Mouse (Mus musculus) forebrain, embryonic 11.5 days (tissue): ENCODE results near the gene R3hdml. TPM values are rescaled to one million over a fixed set of nuclear protein-coding genes. Genes with fewer than 3 reads are reported as not detected.
"Not testable (repeated sequence)": the region's sequence is repeated elsewhere in the genome, so short reads cannot be mapped to it uniquely, and the experiment has no call there.

Source experiments
- ATAC-seq: fragments of 200-750 bp; cut with Nextera tagmentation; replicated peaks from 2 replicates; pipeline ENCODE4 v1.8.0; 2017; ENCODE audit warnings: moderate TSS enrichment; ENCODE audit not compliant: low FRiP score
- DNase-seq: peaks from one replicate; pipeline ENCODE4 v3.0.0-alpha.2; 2017; ENCODE audit warnings: low spot score
- H3K27ac ChIP-seq: fragments of 300-500 bp; sonication (generic); 2 replicates; pipeline ENCODE4 v1.5.1; 2014; ENCODE audit warnings: low read depth, low read length
- H3K27me3 ChIP-seq: fragments of 300-500 bp; sonication (generic); 2 replicates; pipeline ENCODE4 v1.6.1; 2014; ENCODE audit warnings: mild to moderate bottlenecking, low read length, mixed read lengths; ENCODE audit not compliant: control insufficient read depth, insufficient read depth
- H3K36me3 ChIP-seq: fragments of 300-500 bp; sonication (generic); 2 replicates; pipeline ENCODE4 v1.6.1; 2014; ENCODE audit warnings: mild to moderate bottlenecking, low read length, moderate library complexity, mixed read lengths; ENCODE audit not compliant: control insufficient read depth, insufficient read depth
- H3K4me1 ChIP-seq: fragments of 300-500 bp; sonication (generic); replicated peaks from 2 replicates; pipeline ENCODE4 v1.6.1; 2014; ENCODE audit warnings: low read length, mixed read lengths; ENCODE audit not compliant: control insufficient read depth, insufficient read depth
- H3K4me2 ChIP-seq: fragments of 300-500 bp; sonication (generic); 2 replicates; pipeline ENCODE4 v1.6.1; 2014; ENCODE audit warnings: low read depth, mild to moderate bottlenecking, low read length, moderate library complexity, mixed read lengths; ENCODE audit not compliant: severe bottlenecking
- H3K4me3 ChIP-seq: fragments of 300-500 bp; sonication (generic); 2 replicates; pipeline ENCODE4 v1.5.1; 2014; ENCODE audit warnings: low read depth, low read length
- H3K9ac ChIP-seq: fragments of 300-500 bp; sonication (generic); 2 replicates; pipeline ENCODE4 v1.6.1; 2014; ENCODE audit warnings: low read length
- H3K9me3 ChIP-seq: fragments of 300-500 bp; sonication (generic); 2 replicates; pipeline ENCODE4 v1.6.1; 2016; ENCODE audit warnings: low read length, mixed read lengths; ENCODE audit not compliant: control insufficient read depth
- WGBS: fragments of 180-500 bp; shearing (Covaris S2); extraction: QIAGEN DNeasy Blood & Tissue Kit; methylation state at CpG from one replicate; pipeline ENCODE4 v1.1.7; 2014; 5-methylcytosine and 5-hydroxymethylcytosine counted together
- polyA plus RNA-seq: library from polyadenylated mRNA; unstranded; fragments of >200 nt; fragmentation: Nextera tagmentation; extraction: Ambion mirVana; gene quantifications from 2 replicates; pipeline ENCODE4 v1.2.1, GENCODE M21; 2014

Gene R3hdml
- polyA plus RNA-seq, 1 experiment from 2014 or later = not detected

DNA sequence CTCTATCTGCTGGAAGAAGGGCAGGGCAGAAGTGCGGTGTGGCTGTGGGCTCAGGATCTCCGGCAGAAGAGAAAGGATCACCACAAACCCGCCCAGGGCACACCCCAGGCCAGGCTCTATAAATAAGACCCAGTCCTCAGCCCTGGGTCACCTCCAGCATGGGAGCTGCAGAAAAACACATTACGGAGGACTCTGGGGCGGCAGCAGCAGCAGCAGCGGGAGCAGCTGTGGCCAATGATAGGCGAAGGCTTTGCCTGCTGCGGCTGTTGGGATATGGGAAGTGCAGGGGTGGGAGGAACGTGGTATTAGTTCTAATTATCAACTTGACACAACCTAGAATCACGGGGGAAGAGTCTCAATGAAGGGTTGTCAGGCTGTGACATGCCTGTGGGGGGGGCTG lies 32.7 kb upstream of the R3hdml start:
- Histone ChIP-seq H3K27me3 (peaks cover 2% of the 10 kb centered on the region), H3K9me3 (no peaks in the 10 kb centered on the region), H3K4me1 (no peaks in the 10 kb centered on the region), H3K36me3 (no peaks in the 10 kb centered on the region), H3K9ac (no peak overlapping the region), H3K4me2 (no peak overlapping the region), H3K4me3 (no peak overlapping the region), H3K27ac (no peak overlapping the region)
- ATAC-seq = no peak
- no peak for DNase-seq
- 48% methylated on average over 10 of the region's 10 CpGs for WGBS

DNA sequence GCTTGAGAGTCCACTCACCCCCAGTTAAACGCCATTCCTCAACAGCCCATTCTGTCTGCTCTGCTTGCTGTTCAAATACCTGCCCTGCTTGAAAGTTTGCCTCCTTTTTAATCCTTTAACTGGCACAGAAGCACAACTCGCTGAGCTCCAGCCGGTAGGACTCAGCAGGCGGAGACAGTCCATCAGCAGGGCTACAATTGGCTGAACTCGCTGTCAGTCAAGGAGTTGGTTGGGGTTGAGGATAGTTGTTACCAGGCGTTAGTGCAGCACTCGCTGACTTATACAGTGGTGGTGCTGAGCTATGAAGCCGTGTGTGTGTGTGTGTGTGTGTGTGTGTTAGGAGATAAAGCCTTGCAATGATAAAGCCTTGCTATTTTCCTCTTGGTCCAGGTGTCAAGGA lies 31.5 kb upstream of the R3hdml start:
- WGBS = 87% methylated on average over 8 of the region's 8 CpGs
- H3K27me3 ChIP-seq = peaks cover 2% of the 10 kb centered on the region

DNA sequence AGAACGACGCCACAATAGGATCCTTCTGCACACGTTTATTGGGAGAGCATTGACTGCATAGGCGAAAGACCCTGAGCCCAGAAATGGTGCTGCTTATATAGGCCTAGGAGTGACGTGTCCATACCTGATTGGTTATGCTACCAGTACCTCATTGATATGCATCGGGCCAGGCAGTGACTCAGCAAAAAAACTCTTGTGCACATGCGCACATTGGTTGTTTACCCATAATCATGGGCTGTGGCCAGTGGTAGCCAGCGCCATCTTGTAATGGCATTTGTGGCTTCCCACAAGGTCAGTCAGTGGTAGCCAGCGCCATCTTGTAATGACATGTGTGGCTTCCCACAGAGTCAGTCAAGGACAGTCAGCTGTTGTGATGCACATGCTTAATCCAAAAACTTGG lies 30.8 kb upstream of the R3hdml start:
- 90% methylated on average over 9 of the region's 9 CpGs for WGBS
- not testable (repeated sequence) for H3K27me3 ChIP-seq, H3K4me3 ChIP-seq, H3K4me1 ChIP-seq, DNase-seq, H3K9me3 ChIP-seq, ATAC-seq, H3K9ac ChIP-seq, H3K27ac ChIP-seq, H3K36me3 ChIP-seq, H3K4me2 ChIP-seq

More for the DNA sequence above, 31.5 kb upstream of the R3hdml start:
- no peaks in the 10 kb centered on the region for H3K4me1 ChIP-seq
- ATAC-seq (no peak), DNase-seq (no peak)
- no peak overlapping the region for H3K4me3 ChIP-seq
- H3K27ac ChIP-seq = no peak overlapping the region
- no peak overlapping the region for H3K9ac ChIP-seq
- no peaks in the 10 kb centered on the region for H3K9me3 ChIP-seq
- no peaks in the 10 kb centered on the region for H3K36me3 ChIP-seq
- no peak overlapping the region for H3K4me2 ChIP-seq

DNA sequence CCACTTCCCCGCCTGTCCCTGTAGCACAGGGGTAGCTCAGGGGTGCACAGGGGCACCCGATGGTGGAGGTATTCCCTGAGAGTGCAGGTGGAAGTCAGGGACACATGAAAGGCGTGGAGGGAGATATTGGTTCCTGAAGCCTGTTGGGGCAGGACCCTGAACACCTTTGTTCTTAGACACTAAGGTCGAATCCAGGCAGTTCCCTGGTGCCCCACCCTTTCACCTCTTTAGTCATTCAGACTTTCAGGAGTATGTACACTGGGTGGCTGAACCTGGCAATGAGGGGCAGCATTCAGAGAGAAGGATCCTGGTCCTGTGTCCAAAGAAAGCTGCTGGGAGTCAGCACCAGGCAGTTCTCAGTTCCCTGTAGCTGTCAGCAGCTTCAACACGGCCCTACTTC lies 29.7 kb upstream of the R3hdml start:
- no peak for ATAC-seq
- WGBS = 88% methylated on average over 5 of the region's 5 CpGs

DNA sequence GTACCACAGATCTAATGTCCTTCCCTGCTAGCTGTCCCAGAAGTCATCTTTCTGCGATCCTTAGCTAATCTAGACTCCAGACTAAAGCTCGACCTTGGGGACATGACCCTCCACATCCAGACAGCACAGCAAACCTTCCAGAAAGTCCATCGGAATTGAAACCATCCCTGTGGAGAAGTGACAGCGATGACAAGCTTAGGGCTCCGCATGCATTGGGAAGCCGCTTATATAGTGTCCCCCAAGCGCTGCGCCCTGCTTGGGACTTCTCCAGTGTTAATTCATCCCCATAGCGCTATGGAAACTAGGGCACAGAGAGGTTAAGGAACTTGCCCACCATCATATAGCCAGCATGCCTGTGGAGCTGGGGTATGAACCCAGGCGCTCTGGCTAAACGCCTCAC lies 29.3 kb upstream of the R3hdml start:
- no peak overlapping the region for H3K4me3 ChIP-seq
- no peak overlapping the region for H3K9ac ChIP-seq
- ATAC-seq (no peak), DNase-seq (no peak)
- no peak overlapping the region for H3K27ac ChIP-seq
- 82% methylated on average over 11 of the region's 11 CpGs for WGBS
- no peak overlapping the region for H3K4me2 ChIP-seq
- H3K27me3 ChIP-seq = peaks cover 2% of the 10 kb centered on the region
- no peaks in the 10 kb centered on the region for H3K36me3 ChIP-seq
- H3K9me3 ChIP-seq = no peaks in the 10 kb centered on the region
- H3K4me1 ChIP-seq = no peaks in the 10 kb centered on the region

More for the DNA sequence above, 29.7 kb upstream of the R3hdml start:
- no peaks in the 10 kb centered on the region for H3K9me3 ChIP-seq
- peaks cover 2% of the 10 kb centered on the region for H3K27me3 ChIP-seq
- H3K4me2 ChIP-seq = no peak overlapping the region
- H3K27ac ChIP-seq = no peak overlapping the region
- no peak for DNase-seq
- no peaks in the 10 kb centered on the region for H3K36me3 ChIP-seq
- H3K9ac ChIP-seq = no peak overlapping the region
- H3K4me3 ChIP-seq = no peak overlapping the region
- no peaks in the 10 kb centered on the region for H3K4me1 ChIP-seq

- no peak overlapping the region for H3K27ac ChIP-seq
- H3K9me3 ChIP-seq = no peaks in the 10 kb centered on the region
- no peak overlapping the region for H3K4me2 ChIP-seq
- 74% methylated on average over 10 of the region's 10 CpGs for WGBS
- H3K9ac ChIP-seq = no peak overlapping the region
- H3K4me3 ChIP-seq = no peak overlapping the region
- no peak for ATAC-seq
- no peaks in the 10 kb centered on the region for H3K36me3 ChIP-seq
- peaks cover 2% of the 10 kb centered on the region; the same call in 1 of the 2 replicates for H3K27me3 ChIP-seq
- no peak for DNase-seq
- no peaks in the 10 kb centered on the region for H3K4me1 ChIP-seq
These were observed 28.8 kb upstream of the R3hdml start for GRCm38 (mm10) chr2:163463251-163463769.

DNA sequence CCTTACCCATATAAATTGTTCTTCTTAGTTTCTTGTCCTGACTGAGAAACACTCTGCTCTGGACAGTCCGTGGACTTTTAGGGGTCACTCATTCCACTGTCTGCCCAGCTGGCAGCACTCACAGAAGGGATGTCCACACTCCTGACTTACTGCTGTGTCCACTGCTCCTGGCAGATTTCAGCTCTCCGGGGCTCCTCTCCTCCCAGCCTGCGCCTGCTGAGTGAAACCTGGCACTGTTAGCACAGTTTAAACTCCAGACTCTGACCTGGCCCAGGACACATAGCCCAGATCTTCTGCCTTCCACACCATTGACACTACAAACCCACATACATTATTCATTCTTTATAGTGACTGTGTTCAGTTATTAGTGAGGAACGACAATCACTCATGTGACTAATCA lies 28.1 kb upstream of the R3hdml start:
- H3K36me3 ChIP-seq = 0 out of 2 replicates have a peak, but pooled peaks cover under 1% of the 10 kb centered on the region

DNA sequence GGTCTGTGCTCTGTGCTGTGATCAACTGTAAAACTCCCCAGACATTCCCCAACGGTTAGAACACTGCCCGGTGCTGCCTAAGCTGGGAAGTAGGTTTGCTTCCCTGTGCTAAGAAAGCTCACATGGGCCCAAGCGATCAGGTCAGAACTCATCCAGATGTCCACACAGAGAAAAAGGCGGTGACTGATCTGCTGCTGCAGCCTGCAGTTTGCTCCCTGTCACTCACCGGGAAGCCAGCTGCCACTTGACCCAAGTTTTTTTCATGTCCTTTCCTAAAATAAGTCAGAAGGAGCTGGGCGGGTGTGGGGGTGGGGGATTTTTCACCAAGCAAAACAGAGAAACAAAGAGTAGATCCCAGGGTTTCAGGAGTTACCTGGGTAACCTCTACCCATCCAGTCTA lies 27.6 kb upstream of the R3hdml start:
- Histone ChIP-seq H3K9me3 (no peaks in the 10 kb centered on the region), H3K4me3 (no peak overlapping the region), H3K36me3 (peaks cover 2% of the 10 kb centered on the region; the same call in 1 of the 2 replicates), H3K9ac (no peak overlapping the region), H3K4me1 (no peaks in the 10 kb centered on the region), H3K27me3 (no peaks in the 10 kb centered on the region), H3K27ac (no peak overlapping the region), H3K4me2 (no peak overlapping the region)
- DNase-seq (no peak), ATAC-seq (no peak)
- WGBS = 81% methylated on average over 6 of the region's 6 CpGs

More for the DNA sequence above, 28.1 kb upstream of the R3hdml start:
- Histone ChIP-seq H3K4me2 (no peak overlapping the region), H3K4me3 (no peak overlapping the region), H3K4me1 (no peaks in the 10 kb centered on the region), H3K27ac (no peak overlapping the region), H3K9ac (no peak overlapping the region), H3K9me3 (no peaks in the 10 kb centered on the region), H3K27me3 (no peaks in the 10 kb centered on the region)
- DNase-seq (no peak), ATAC-seq (no peak)
- 85% methylated on average over 4 of the region's 4 CpGs for WGBS

GRCm38 (mm10) chr2:163466771-163467170 lies 25.3 kb upstream of the R3hdml start:
- 84% methylated on average over 8 of the region's 8 CpGs for WGBS
- no peak for DNase-seq

More at GRCm38 (mm10) chr2:163466771-163467170, 25.3 kb upstream of the R3hdml start:
- Histone ChIP-seq H3K4me2 (no peak overlapping the region), H3K27me3 (no peaks in the 10 kb centered on the region), H3K9ac (no peak overlapping the region), H3K36me3 (peaks cover 2% of the 10 kb centered on the region; the same call in 1 of the 2 replicates), H3K4me1 (peaks cover 6% of the 10 kb centered on the region; the same call in 1 of the 2 replicates), H3K27ac (no peak overlapping the region), H3K4me3 (no peak overlapping the region), H3K9me3 (no peaks in the 10 kb centered on the region)
- ATAC-seq = no peak
